Mouse (Mus musculus) olfactory bulb, adult 2 months (tissue): ENCODE data around the gene Lrrn3.

ENCODE experiments used
- CTCF ChIP-seq: fragments of 200-500 bp; IDR thresholded peaks from 2 replicates; pipeline ENCODE4 v1.5.1; 2012; ENCODE audit warnings: low read depth, mild to moderate bottlenecking, low read length, moderate library complexity; ENCODE audit not compliant: insufficient read depth
- POLR2A ChIP-seq: fragments of 200-500 bp; IDR thresholded peaks from 2 replicates; pipeline ENCODE4 v1.6.1; 2012; ENCODE audit warnings: mild to moderate bottlenecking, low read depth, low read length, moderate library complexity; ENCODE audit not compliant: insufficient read depth

DNA sequence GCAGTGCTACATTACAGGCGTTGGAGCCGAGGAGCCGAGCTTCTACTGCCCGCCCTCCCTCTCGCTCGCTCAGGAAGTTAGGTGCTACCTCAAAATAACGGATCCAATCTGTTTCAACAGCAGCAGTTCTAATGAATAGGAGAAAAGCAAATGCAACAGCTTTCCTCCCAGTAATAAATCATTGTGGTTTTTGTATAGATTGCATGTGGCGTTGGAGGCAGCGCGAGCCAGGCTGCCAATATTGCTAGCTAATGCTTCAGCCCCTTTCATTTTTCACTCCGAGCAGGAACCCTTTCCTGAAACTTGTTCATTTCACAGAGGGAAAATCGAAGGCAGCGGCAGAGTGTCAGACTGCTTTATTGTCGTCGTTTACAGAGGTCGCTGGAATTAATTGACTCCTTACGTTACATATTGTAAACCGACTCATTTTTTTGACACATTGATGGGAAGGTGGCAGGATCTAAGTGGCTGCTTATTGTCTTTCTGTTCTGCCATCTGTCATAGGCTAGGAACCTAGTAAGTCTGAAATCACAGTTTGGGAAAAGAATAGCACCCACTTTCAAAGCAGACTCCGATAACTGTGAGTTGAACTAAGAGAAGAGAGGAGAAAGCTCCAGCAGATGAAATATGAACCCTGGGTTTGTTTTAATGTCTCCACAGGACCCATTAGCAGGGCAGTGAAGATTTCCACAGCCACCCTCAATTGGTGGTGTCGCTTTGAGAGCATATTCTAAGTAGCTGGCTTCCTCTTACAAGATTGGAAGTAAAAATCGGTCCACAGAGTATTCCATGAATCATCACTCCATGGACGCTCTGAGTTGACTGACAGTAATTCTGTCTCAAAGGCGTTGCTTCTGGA lies 2.4 kb downstream of the Lrrn3 start:
- no peak for TF ChIP-seq POLR2A
- TF ChIP-seq CTCF: no peak
